Mouse (Mus musculus) brain, embryonic 14.5 days (tissue): ENCODE data around the gene Tmem190. TPM values are rescaled to one million over a fixed set of nuclear protein-coding genes. Genes with fewer than 3 reads are reported as not detected.

Source experiments
- DNase-seq: peaks from one replicate; pipeline ENCODE4 v3.0.0-alpha.2; 2011; ENCODE audit warnings: low read depth
- CTCF ChIP-seq: fragments of 200-500 bp; IDR thresholded peaks from 2 replicates; pipeline ENCODE4 v1.5.1; 2012; ENCODE audit warnings: inconsistent platforms, mild to moderate bottlenecking, moderate library complexity, borderline replicate concordance; ENCODE audit not compliant: insufficient read depth, insufficient read length; ENCODE audit errors: extremely low read depth
- POLR2A ChIP-seq: fragments of 200-500 bp; IDR thresholded peaks from 2 replicates; pipeline ENCODE4 v1.6.1; 2012; ENCODE audit warnings: mild to moderate bottlenecking, inconsistent platforms, borderline replicate concordance; ENCODE audit not compliant: poor library complexity, insufficient read depth, insufficient read length, severe bottlenecking; ENCODE audit errors: extremely low read depth
- polyA plus RNA-seq: library from polyadenylated mRNA; depleted of rRNA; stranded (reverse); fragments of >200 nt; gene quantifications from 2 replicates; pipeline ENCODE4 v1.2.3, GENCODE M21; 2012; rRNA removed

Tmem190 gene
- polyA plus RNA-seq, 1 experiment = not detected

DNA sequence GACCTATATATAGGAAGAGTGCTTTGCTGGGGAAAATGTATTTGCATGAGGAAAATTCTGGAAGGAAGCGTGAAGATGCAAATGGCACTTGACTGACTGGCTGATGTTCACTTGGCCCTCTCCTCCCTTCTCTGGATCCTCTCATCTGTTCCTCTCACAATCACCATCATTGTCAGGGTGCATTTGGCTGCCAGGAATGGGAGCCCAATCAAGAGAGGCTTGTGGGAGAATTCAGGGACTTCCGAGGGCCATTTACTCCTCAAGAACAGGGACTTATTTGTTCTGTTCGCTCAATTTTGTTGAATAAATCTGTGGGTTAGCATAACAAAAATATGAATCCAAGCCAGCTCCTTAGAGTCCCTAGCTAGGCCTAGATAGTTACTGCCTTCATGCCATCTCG lies 39.0 kb downstream of the Tmem190 start:
- TF ChIP-seq POLR2A (no peak), CTCF (no peak)
- DNase-seq = peak; percentile 15

DNA sequence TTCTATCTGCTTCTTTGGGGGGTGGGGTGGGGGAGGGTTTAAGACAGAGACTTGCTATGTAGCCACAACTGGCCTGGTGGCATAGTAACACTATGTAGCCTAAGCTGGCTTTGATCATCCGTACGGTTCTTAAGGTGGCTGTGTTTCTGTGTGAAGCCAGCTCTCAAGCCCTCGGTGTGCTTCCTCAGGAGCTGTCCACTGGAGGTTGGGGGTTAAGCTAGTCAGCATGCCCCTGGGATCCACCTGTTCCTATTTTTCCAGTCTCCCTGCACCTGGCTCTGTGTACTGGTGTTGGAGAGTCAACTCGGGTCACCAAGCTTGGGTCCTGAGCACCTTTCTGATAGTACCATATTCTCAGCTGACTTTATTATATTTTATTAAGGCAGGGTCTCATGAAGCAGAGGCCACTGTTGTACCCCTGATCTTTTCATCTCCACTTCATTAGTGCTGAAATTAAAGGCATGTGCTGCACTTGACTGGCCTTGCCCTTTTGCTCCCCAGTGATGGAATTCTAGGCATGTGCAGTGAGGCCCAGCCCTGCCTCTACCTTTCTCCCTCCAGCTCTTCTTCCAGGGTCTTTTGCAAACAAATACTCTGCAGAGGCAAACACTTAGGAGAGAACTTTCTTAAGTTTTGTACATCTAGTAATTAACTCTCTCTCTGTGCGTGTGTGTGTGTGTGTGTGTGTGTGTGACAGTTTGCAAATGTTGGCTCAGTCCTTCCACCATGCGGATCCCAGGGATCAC lies 39.6 kb downstream of the Tmem190 start:
- no peak for TF ChIP-seq POLR2A
- no peak for TF ChIP-seq CTCF
- DNase-seq = no peak

DNA sequence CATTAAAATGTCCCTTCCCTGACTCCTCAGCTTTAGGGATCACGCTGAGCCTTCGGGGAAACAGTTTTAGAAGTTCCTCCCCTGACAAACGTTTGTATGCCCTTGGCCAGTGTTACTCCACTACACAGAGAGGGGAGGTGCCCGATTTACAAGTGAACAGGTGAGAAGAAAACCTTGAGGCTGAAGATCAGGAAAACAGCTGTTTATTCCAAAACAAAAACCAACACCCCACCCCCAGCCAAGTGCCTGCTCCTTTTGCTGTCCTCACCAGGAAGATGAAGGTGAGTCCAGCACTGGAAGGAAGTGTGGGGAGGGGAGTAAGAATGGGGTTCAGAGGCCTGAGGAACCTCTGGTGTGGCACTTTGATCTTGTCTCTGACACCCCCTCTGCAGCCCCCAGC lies 42.6 kb downstream of the Tmem190 start:
- DNase-seq = no peak
- no peak for TF ChIP-seq CTCF
- TF ChIP-seq POLR2A = no peak

DNA sequence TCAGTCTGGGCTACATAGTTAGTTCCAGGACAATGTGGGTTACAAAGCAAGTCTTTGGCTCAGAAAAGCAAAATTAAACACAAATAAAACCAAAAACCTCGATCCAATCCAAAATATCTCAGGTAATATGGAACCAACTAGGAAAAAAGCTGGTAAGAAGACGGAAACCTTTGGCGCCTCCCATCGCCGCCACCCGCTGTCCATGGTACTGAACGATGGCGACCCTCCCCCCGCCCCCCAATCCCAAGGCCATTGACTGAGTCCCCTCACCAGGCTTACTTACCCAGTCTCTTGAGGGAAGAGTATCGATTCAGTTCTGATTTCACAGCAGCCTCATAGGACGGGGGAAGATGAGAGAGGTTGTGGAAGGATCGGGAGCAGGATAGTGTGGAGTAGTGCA lies 47.7 kb downstream of the Tmem190 start:
- TF ChIP-seq CTCF = no peak
- TF ChIP-seq POLR2A = no peak
- no peak for DNase-seq

Other genes with a start within 250 kb of the Tmem190 start
- gene Syt5, start 235.4 kb upstream of the Tmem190 start, polyA plus RNA-seq = 103 and 105 TPM in 2 replicates
- 0.87 and 1.5 TPM in 2 replicates for gene Ptprh, start 178.9 kb upstream of the Tmem190 start, polyA plus RNA-seq
- 55.9 and 89.5 TPM in 2 replicates for gene Tmem86b, start 151.5 kb upstream of the Tmem190 start, polyA plus RNA-seq
- gene Ppp6r1, start 123.9 kb upstream of the Tmem190 start, polyA plus RNA-seq = 115 and 130 TPM in 2 replicates
- 93.3 and 97.3 TPM in 2 replicates for gene Hspbp1, start 97.9 kb upstream of the Tmem190 start, polyA plus RNA-seq
- gene Brsk1, start 92.3 kb upstream of the Tmem190 start, polyA plus RNA-seq = 137 and 161 TPM in 2 replicates
- gene Tmem150b, start 57.7 kb upstream of the Tmem190 start, polyA plus RNA-seq = 0.03 and 0.05 TPM in 2 replicates
- gene Kmt5c, start 42.8 kb upstream of the Tmem190 start, polyA plus RNA-seq = 197 and 214 TPM in 2 replicates
- gene Cox6b2, start 29.8 kb upstream of the Tmem190 start, polyA plus RNA-seq = 26.2 and 27.5 TPM in 2 replicates
- not detected in 2 replicates for gene Fam71e2, start 11.6 kb upstream of the Tmem190 start, polyA plus RNA-seq
- gene Il11, start 78 bp upstream of the Tmem190 start, polyA plus RNA-seq = 0.16 and 0.38 TPM in 2 replicates
- gene Tmem238, start 6.7 kb downstream of the Tmem190 start, polyA plus RNA-seq = 3.4 and 5.2 TPM in 2 replicates
- 271 and 404 TPM in 2 replicates for gene Rpl28, start 9.9 kb downstream of the Tmem190 start, polyA plus RNA-seq
- gene Ube2s, start 29.7 kb downstream of the Tmem190 start, polyA plus RNA-seq = 451 and 626 TPM in 2 replicates
- gene Shisa7, start 61.8 kb downstream of the Tmem190 start, polyA plus RNA-seq = 145 and 170 TPM in 2 replicates
- gene Isoc2b, start 87.3 kb downstream of the Tmem190 start, polyA plus RNA-seq = 2.6 and 3.3 TPM in 2 replicates
- gene Isoc2a, start 94.2 kb downstream of the Tmem190 start, polyA plus RNA-seq = 6.7 and 9.0 TPM in 2 replicates
- gene Gm36210, start 123.6 kb downstream of the Tmem190 start, polyA plus RNA-seq = 0.77 and 1.3 TPM in 2 replicates
- 16.7 and 21.7 TPM in 2 replicates for gene Zfp628, start 132.3 kb downstream of the Tmem190 start, polyA plus RNA-seq
- 27.3 and 27.9 TPM in 2 replicates for gene Nat14, start 139.1 kb downstream of the Tmem190 start, polyA plus RNA-seq
- 2.3 and 3.6 TPM in 2 replicates for gene Ssc5d, start 142.8 kb downstream of the Tmem190 start, polyA plus RNA-seq
- gene Sbk2, start 181.5 kb downstream of the Tmem190 start, polyA plus RNA-seq = 0.14 TPM in 2 replicates
- gene Sbk3, start 188.2 kb downstream of the Tmem190 start, polyA plus RNA-seq = 1.1 and 2.0 TPM in 2 replicates
- gene Zfp579, start 213.2 kb downstream of the Tmem190 start, polyA plus RNA-seq = 168 and 190 TPM in 2 replicates
- gene Zfp524, start 231.5 kb downstream of the Tmem190 start, polyA plus RNA-seq = 11.9 and 18.0 TPM in 2 replicates
- gene Fiz1, start 231.8 kb downstream of the Tmem190 start, polyA plus RNA-seq = 49.9 and 54.5 TPM in 2 replicates
- gene Gm44973, start 232.6 kb downstream of the Tmem190 start, polyA plus RNA-seq = not detected in 2 replicates
- 43.5 and 52.4 TPM in 2 replicates for gene Zfp865, start 237.4 kb downstream of the Tmem190 start, polyA plus RNA-seq
- 41.4 and 47.8 TPM in 2 replicates for gene Ccdc106, start 237.6 kb downstream of the Tmem190 start, polyA plus RNA-seq